Mouse (Mus musculus) heart, postnatal 10 days (tissue): ENCODE measurements around the gene Eipr1. TPM values are rescaled to one million over a fixed set of nuclear protein-coding genes. Genes with fewer than 3 reads are reported as not detected.
"Not testable (repeated sequence)": the region's sequence is repeated elsewhere in the genome, so short reads cannot be mapped to it uniquely, and the experiment has no call there.

Experiments
- DNase-seq, 2 experiments: peaks; one replicate each; pipeline ENCODE4 v3.0.0; 2021
- intact Hi-C: fragments of 180-260 bp; cut with DNase I; formaldehyde crosslinking; loops from one replicate; pipeline ENCODE4 v1.15.1; 2025
- total RNA-seq, 2 experiments: library from RNA; stranded (reverse); gene quantifications; 2 replicates each; pipeline ENCODE4 v1.2.3; 2021

Eipr1 gene
- total RNA-seq, 2 experiments from 2014 or later = 9.8 to 11.2 TPM

GRCm38 (mm10) chr12:28872271-28872670 lies 120.7 kb downstream of the Eipr1 start:
- DNase-seq = peak; percentile 8 to 21
- intact Hi-C loops = no loop called here

- intact Hi-C loops = no loop called here
Measured at GRCm38 (mm10) chr12:28874781-28875251, 123.2 kb downstream of the Eipr1 start.

GRCm38 (mm10) chr12:28875471-28875870 lies 123.9 kb downstream of the Eipr1 start:
- no peak for DNase-seq
- intact Hi-C loops = no loop called here

More at GRCm38 (mm10) chr12:28874781-28875251, 123.2 kb downstream of the Eipr1 start:
- no peak for DNase-seq

- no peak for DNase-seq
- intact Hi-C loops = no loop called here
Measured at GRCm38 (mm10) chr12:28880471-28880870, 128.9 kb downstream of the Eipr1 start.

GRCm38 (mm10) chr12:28887712-28888111 lies 136.1 kb downstream of the Eipr1 start:
- intact Hi-C loops = no loop called here

GRCm38 (mm10) chr12:28889068-28889674 lies 137.6 kb downstream of the Eipr1 start:
- DNase-seq = no peak
- intact Hi-C loops = no loop called here

More at GRCm38 (mm10) chr12:28887712-28888111, 136.1 kb downstream of the Eipr1 start:
- no peak for DNase-seq

GRCm38 (mm10) chr12:28891523-28891922 lies 139.9 kb downstream of the Eipr1 start:
- intact Hi-C loops = no loop called here
- DNase-seq = no peak

- DNase-seq = no peak
- intact Hi-C loops = no loop called here
Measured at GRCm38 (mm10) chr12:28896577-28896976, 145.0 kb downstream of the Eipr1 start.

- intact Hi-C loops = no loop called here
- DNase-seq = no peak
Measured at GRCm38 (mm10) chr12:28898307-28898706, 146.7 kb downstream of the Eipr1 start.

GRCm38 (mm10) chr12:28899696-28900095 lies 148.1 kb downstream of the Eipr1 start:
- DNase-seq = no peak
- intact Hi-C loops = no loop called here

GRCm38 (mm10) chr12:28900341-28900740 lies 148.7 kb downstream of the Eipr1 start:
- DNase-seq = no peak

GRCm38 (mm10) chr12:28902132-28902531 lies 150.5 kb downstream of the Eipr1 start:
- intact Hi-C loops = no loop called here
- no peak for DNase-seq

More at GRCm38 (mm10) chr12:28900341-28900740, 148.7 kb downstream of the Eipr1 start:
- intact Hi-C loops = no loop called here

- no peak for DNase-seq
- intact Hi-C loops = no loop called here
Measured at GRCm38 (mm10) chr12:28903082-28903481, 151.5 kb downstream of the Eipr1 start.

GRCm38 (mm10) chr12:28905486-28905885 lies 153.9 kb downstream of the Eipr1 start:
- no peak for DNase-seq
- intact Hi-C loops = no loop called here

GRCm38 (mm10) chr12:28906016-28906415 lies 154.4 kb downstream of the Eipr1 start:
- intact Hi-C loops = no loop called here

GRCm38 (mm10) chr12:28906809-28907297 lies 155.2 kb downstream of the Eipr1 start:
- intact Hi-C loops = no loop called here
- DNase-seq = no peak

More at GRCm38 (mm10) chr12:28906016-28906415, 154.4 kb downstream of the Eipr1 start:
- no peak for DNase-seq

- intact Hi-C loops = no loop called here
Measured at GRCm38 (mm10) chr12:28907814-28908213, 156.2 kb downstream of the Eipr1 start.

GRCm38 (mm10) chr12:28909851-28910250 lies 158.2 kb downstream of the Eipr1 start:
- DNase-seq = no peak
- intact Hi-C loops = no loop called here

More at GRCm38 (mm10) chr12:28907814-28908213, 156.2 kb downstream of the Eipr1 start:
- no peak for DNase-seq

- intact Hi-C loops = no loop called here
- DNase-seq = no peak
Measured at GRCm38 (mm10) chr12:28910568-28910967, 159.0 kb downstream of the Eipr1 start.

GRCm38 (mm10) chr12:28912351-28912936 lies 160.8 kb downstream of the Eipr1 start:
- intact Hi-C loops = no loop called here

GRCm38 (mm10) chr12:28913099-28913498 lies 161.5 kb downstream of the Eipr1 start:
- intact Hi-C loops = no loop called here

More at GRCm38 (mm10) chr12:28912351-28912936, 160.8 kb downstream of the Eipr1 start:
- DNase-seq = no peak

GRCm38 (mm10) chr12:28914056-28914455 lies 162.5 kb downstream of the Eipr1 start:
- DNase-seq, intact Hi-C loops: not testable (repeated sequence)

More at GRCm38 (mm10) chr12:28913099-28913498, 161.5 kb downstream of the Eipr1 start:
- DNase-seq = no peak
